Mouse (Mus musculus) bone marrow macrophage, adult 2 months (primary cell): ENCODE results near the gene Top1.

Source experiments
- CTCF ChIP-seq: IDR thresholded peaks from 2 replicates; pipeline ENCODE4 v1.5.1; 2012; ENCODE audit warnings: low read depth, mild to moderate bottlenecking, low read length, moderate library complexity
- POLR2A ChIP-seq: IDR thresholded peaks from 2 replicates; pipeline ENCODE4 v1.6.1; 2012; ENCODE audit warnings: mild to moderate bottlenecking, low read depth, low read length, borderline replicate concordance

DNA sequence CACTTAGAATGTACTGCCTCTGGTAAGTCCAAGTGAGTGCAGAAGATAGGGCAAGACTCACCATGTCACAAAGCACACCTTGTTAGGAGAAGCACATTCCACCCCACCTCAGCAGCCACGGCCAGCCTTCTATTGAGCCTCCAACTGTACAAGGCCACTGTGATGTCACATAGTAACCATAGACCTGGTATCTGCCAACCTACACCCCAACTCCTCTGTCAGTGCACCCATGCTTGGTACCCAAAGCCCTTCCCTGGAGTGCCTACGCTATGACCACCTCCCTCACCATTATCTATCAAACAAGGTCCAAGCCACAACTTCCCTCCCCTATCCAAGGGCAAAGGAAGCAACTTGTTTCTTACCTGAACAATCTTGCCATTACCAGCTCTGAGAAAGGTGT, 123.3 kb downstream of the Top1 start:
- TF ChIP-seq CTCF: no peak
- TF ChIP-seq POLR2A: no peak
